Mouse (Mus musculus): ENCODE results near the gene Abce1. TPM values are rescaled to one million over a fixed set of nuclear protein-coding genes. Genes with fewer than 3 reads are reported as not detected.
"Not testable (repeated sequence)": the region's sequence is repeated elsewhere in the genome, so short reads cannot be mapped to it uniquely, and the experiment has no call there.

The Abce1 gene
- polyA plus RNA-seq, 1 experiment from 2014 or later = 108 TPM

- Histone ChIP-seq H3K9ac (ENCODE audit: low read length) (no peak overlapping the region), H3K4me2 (ENCODE audit: low read length) (peak overlapping the region; percentile 81), H3K9me3 (ENCODE audit: control insufficient read depth, low read length) (no peaks in the 10 kb centered on the region), H3K36me3 (ENCODE audit: control insufficient read depth, insufficient read depth, low read length) (peaks cover 29% of the 10 kb centered on the region), H3K27me3 (replicated peaks; ENCODE audit: control insufficient read depth, insufficient read depth, low read length) (no peaks in the 10 kb centered on the region), H3K4me1 (replicated peaks; ENCODE audit: control insufficient read depth, insufficient read depth, low read length) (0 out of 2 replicates have a peak, but pooled peaks cover 5% of the 10 kb centered on the region), H3K4me3 (ENCODE audit: low read depth, low read length) (peak overlapping the region; percentile 87; the same call in 1 of the 2 replicates), H3K27ac (ENCODE audit: low read depth) (no peak overlapping the region)
- WGBS = 40% methylated on average over 6 of the region's 6 CpGs
- no peak for DNase-seq (ENCODE audit: low spot score)
- no peak for ATAC-seq (replicated peaks; ENCODE audit: low FRiP score, low TSS enrichment, low read depth)
Observed at GRCm38 (mm10) chr8:79712676-79713075, 1.1 kb upstream of the Abce1 start.

GRCm38 (mm10) chr8:79706687-79707086, 4.9 kb downstream of the Abce1 start:
- H3K4me1 ChIP-seq (replicated peaks; ENCODE audit: control insufficient read depth, insufficient read depth, low read length) = no peaks in the 10 kb centered on the region
- H3K9ac ChIP-seq (ENCODE audit: low read length) = no peak overlapping the region
- ATAC-seq (replicated peaks; ENCODE audit: low FRiP score, low TSS enrichment, low read depth) = no peak
- peaks cover 57% of the 10 kb centered on the region for H3K36me3 ChIP-seq (ENCODE audit: control insufficient read depth, insufficient read depth, low read length)
- H3K27ac ChIP-seq (ENCODE audit: low read depth) = no peak overlapping the region
- no peaks in the 10 kb centered on the region for H3K9me3 ChIP-seq (ENCODE audit: control insufficient read depth, low read length)
- no peaks in the 10 kb centered on the region for H3K27me3 ChIP-seq (replicated peaks; ENCODE audit: control insufficient read depth, insufficient read depth, low read length)
- 89% methylated on average over 3 of the region's 3 CpGs for WGBS
- H3K4me3 ChIP-seq (ENCODE audit: low read depth, low read length) = no peak overlapping the region
- H3K4me2 ChIP-seq (ENCODE audit: low read length) = no peak overlapping the region
- DNase-seq (ENCODE audit: low spot score) = no peak

GRCm38 (mm10) chr8:79692531-79692930, 19.0 kb downstream of the Abce1 start:
- no peak overlapping the region for H3K4me2 ChIP-seq (ENCODE audit: low read length)
- no peaks in the 10 kb centered on the region for H3K27me3 ChIP-seq (replicated peaks; ENCODE audit: control insufficient read depth, insufficient read depth, low read length)
- no peaks in the 10 kb centered on the region for H3K9me3 ChIP-seq (ENCODE audit: control insufficient read depth, low read length)
- WGBS = 83% methylated on average over 2 of the region's 2 CpGs
- no peak for DNase-seq (ENCODE audit: low spot score)
- ATAC-seq (replicated peaks; ENCODE audit: low FRiP score, low TSS enrichment, low read depth) = no peak
- peaks cover 95% of the 10 kb centered on the region for H3K36me3 ChIP-seq (ENCODE audit: control insufficient read depth, insufficient read depth, low read length)
- no peak overlapping the region for H3K27ac ChIP-seq (ENCODE audit: low read depth)
- H3K9ac ChIP-seq (ENCODE audit: low read length) = no peak overlapping the region
- no peaks in the 10 kb centered on the region for H3K4me1 ChIP-seq (replicated peaks; ENCODE audit: control insufficient read depth, insufficient read depth, low read length)
- no peak overlapping the region for H3K4me3 ChIP-seq (ENCODE audit: low read depth, low read length)

- not testable (repeated sequence) for H3K4me3 ChIP-seq (ENCODE audit: low read depth, low read length); H3K9me3 ChIP-seq (ENCODE audit: control insufficient read depth, low read length); DNase-seq (ENCODE audit: low spot score); H3K27ac ChIP-seq (ENCODE audit: low read depth); H3K4me1 ChIP-seq (replicated peaks; ENCODE audit: control insufficient read depth, insufficient read depth, low read length); H3K27me3 ChIP-seq (replicated peaks; ENCODE audit: control insufficient read depth, insufficient read depth, low read length); H3K4me2 ChIP-seq (ENCODE audit: low read length); ATAC-seq (replicated peaks; ENCODE audit: low FRiP score, low TSS enrichment, low read depth); H3K9ac ChIP-seq (ENCODE audit: low read length)
- H3K36me3 ChIP-seq (ENCODE audit: control insufficient read depth, insufficient read depth, low read length) = peaks cover 88% of the 10 kb centered on the region
- WGBS = over 99% methylated on average over 3 of the region's 5 CpGs
Observed at GRCm38 (mm10) chr8:79685927-79686326, 25.6 kb downstream of the Abce1 start.

GRCm38 (mm10) chr8:79680965-79681364, 30.6 kb downstream of the Abce1 start:
- ATAC-seq (replicated peaks; ENCODE audit: low FRiP score, low TSS enrichment, low read depth) (0 out of 2 replicates have a peak, but pooled peaks have one; percentile 33), DNase-seq (ENCODE audit: low spot score) (no peak)
- H3K27me3 ChIP-seq (replicated peaks; ENCODE audit: control insufficient read depth, insufficient read depth, low read length) = no peaks in the 10 kb centered on the region
- H3K9me3 ChIP-seq (ENCODE audit: control insufficient read depth, low read length) = no peaks in the 10 kb centered on the region
- no peak overlapping the region for H3K27ac ChIP-seq (ENCODE audit: low read depth)
- H3K9ac ChIP-seq (ENCODE audit: low read length) = 0 out of 2 replicates have a peak overlapping the region, but pooled peaks have one; percentile 25
- H3K4me2 ChIP-seq (ENCODE audit: low read length) = peak overlapping the region; percentile 60
- peak overlapping the region; percentile 40 for H3K4me3 ChIP-seq (ENCODE audit: low read depth, low read length)
- no peaks in the 10 kb centered on the region for H3K4me1 ChIP-seq (replicated peaks; ENCODE audit: control insufficient read depth, insufficient read depth, low read length)
- 33% methylated on average over 2 of the region's 2 CpGs for WGBS
- H3K36me3 ChIP-seq (ENCODE audit: control insufficient read depth, insufficient read depth, low read length) = peaks cover 50% of the 10 kb centered on the region

- 8% methylated on average over 34 of the region's 34 CpGs for WGBS
- ATAC-seq (replicated peaks; ENCODE audit: low FRiP score, low TSS enrichment, low read depth) = peak; percentile 78
- H3K4me1 ChIP-seq (replicated peaks; ENCODE audit: control insufficient read depth, insufficient read depth, low read length) = no peaks in the 10 kb centered on the region
- no peaks in the 10 kb centered on the region for H3K27me3 ChIP-seq (replicated peaks; ENCODE audit: control insufficient read depth, insufficient read depth, low read length)
- no peaks in the 10 kb centered on the region for H3K9me3 ChIP-seq (ENCODE audit: control insufficient read depth, low read length)
- 0 out of 2 replicates have a peak overlapping the region, but pooled peaks have one; percentile 25 for H3K9ac ChIP-seq (ENCODE audit: low read length)
- H3K4me2 ChIP-seq (ENCODE audit: low read length) = peak overlapping the region; percentile 60
- H3K4me3 ChIP-seq (ENCODE audit: low read depth, low read length) = peak overlapping the region; percentile 40
- H3K36me3 ChIP-seq (ENCODE audit: control insufficient read depth, insufficient read depth, low read length) = peaks cover 48% of the 10 kb centered on the region
- peak; percentile 65 for DNase-seq (ENCODE audit: low spot score)
- H3K27ac ChIP-seq (ENCODE audit: low read depth) = no peak overlapping the region
Observed at GRCm38 (mm10) chr8:79680555-79680954, 31.0 kb downstream of the Abce1 start.

GRCm38 (mm10) chr8:79680083-79680482, 31.5 kb downstream of the Abce1 start:
- H3K36me3 ChIP-seq (ENCODE audit: control insufficient read depth, insufficient read depth, low read length) = peaks cover 44% of the 10 kb centered on the region
- not testable (repeated sequence) for H3K9ac ChIP-seq (ENCODE audit: low read length)

GRCm38 (mm10) chr8:79679005-79679404, 32.5 kb downstream of the Abce1 start:
- no peak for DNase-seq (ENCODE audit: low spot score)

More at GRCm38 (mm10) chr8:79680083-79680482, 31.5 kb downstream of the Abce1 start:
- DNase-seq (ENCODE audit: low spot score); H3K27ac ChIP-seq (ENCODE audit: low read depth); ATAC-seq (replicated peaks; ENCODE audit: low FRiP score, low TSS enrichment, low read depth); H3K9me3 ChIP-seq (ENCODE audit: control insufficient read depth, low read length); H3K4me1 ChIP-seq (replicated peaks; ENCODE audit: control insufficient read depth, insufficient read depth, low read length); H3K27me3 ChIP-seq (replicated peaks; ENCODE audit: control insufficient read depth, insufficient read depth, low read length): not testable (repeated sequence)
- WGBS = 40% methylated on average over 10 of the region's 10 CpGs
- Histone ChIP-seq H3K4me2 (ENCODE audit: low read length) (peak overlapping the region; percentile 60), H3K4me3 (ENCODE audit: low read depth, low read length) (peak overlapping the region; percentile 40)

GRCm38 (mm10) chr8:79676461-79676860, 35.1 kb downstream of the Abce1 start:
- Histone ChIP-seq H3K27ac (ENCODE audit: low read depth) (no peak overlapping the region), H3K4me3 (ENCODE audit: low read depth, low read length) (no peak overlapping the region), H3K9ac (ENCODE audit: low read length) (no peak overlapping the region), H3K36me3 (ENCODE audit: control insufficient read depth, insufficient read depth, low read length) (peaks cover 45% of the 10 kb centered on the region), H3K4me1 (replicated peaks; ENCODE audit: control insufficient read depth, insufficient read depth, low read length) (no peaks in the 10 kb centered on the region), H3K4me2 (ENCODE audit: low read length) (no peak overlapping the region), H3K9me3 (ENCODE audit: control insufficient read depth, low read length) (no peaks in the 10 kb centered on the region), H3K27me3 (replicated peaks; ENCODE audit: control insufficient read depth, insufficient read depth, low read length) (no peaks in the 10 kb centered on the region)
- ATAC-seq (replicated peaks; ENCODE audit: low FRiP score, low TSS enrichment, low read depth) = no peak
- WGBS = 83% methylated on average over 4 of the region's 4 CpGs
- DNase-seq (ENCODE audit: low spot score) = no peak

More at GRCm38 (mm10) chr8:79679005-79679404, 32.5 kb downstream of the Abce1 start:
- ATAC-seq (replicated peaks; ENCODE audit: low FRiP score, low TSS enrichment, low read depth) = no peak
- Histone ChIP-seq H3K9ac (ENCODE audit: low read length) (no peak overlapping the region), H3K4me3 (ENCODE audit: low read depth, low read length) (no peak overlapping the region), H3K4me1 (replicated peaks; ENCODE audit: control insufficient read depth, insufficient read depth, low read length) (no peaks in the 10 kb centered on the region), H3K4me2 (ENCODE audit: low read length) (no peak overlapping the region), H3K9me3 (ENCODE audit: control insufficient read depth, low read length) (no peaks in the 10 kb centered on the region), H3K27me3 (replicated peaks; ENCODE audit: control insufficient read depth, insufficient read depth, low read length) (no peaks in the 10 kb centered on the region), H3K36me3 (ENCODE audit: control insufficient read depth, insufficient read depth, low read length) (peaks cover 43% of the 10 kb centered on the region), H3K27ac (ENCODE audit: low read depth) (no peak overlapping the region)
- 70% methylated on average over 5 of the region's 5 CpGs for WGBS
